18 mouse cellular contexts compared by ENCODE assay signal in the genomic region with DNA sequence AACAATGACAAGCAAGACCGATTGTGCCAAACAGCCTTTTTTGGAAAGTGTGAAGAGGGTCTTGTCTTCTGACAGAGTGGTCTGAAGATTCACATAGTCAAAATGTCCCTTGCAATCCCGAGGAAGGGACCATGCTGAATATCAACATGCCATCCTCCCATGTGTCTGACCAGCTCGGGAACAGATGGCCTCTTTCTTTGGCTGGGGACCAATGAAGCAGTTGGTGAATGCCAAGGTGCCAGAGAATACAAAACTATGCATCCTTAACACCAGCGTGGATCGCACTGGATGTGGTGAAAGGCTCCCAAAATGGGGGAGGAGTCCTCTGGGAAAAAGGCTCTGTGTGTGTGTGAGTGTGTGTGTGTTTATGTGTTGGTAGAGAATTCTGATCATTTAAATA. TPM values are rescaled to one million over a fixed set of nuclear protein-coding genes. Genes with fewer than 3 reads are reported as not detected.
DNase-seq lines count a peak whose midpoint lies in the region; ATAC-seq lines count a peak whose summit lies in the region.
"Had no signal": no experiment of that assay in that cellular context is flagged by ENCODE, and none has a peak within 500 bp of the region (broad histone marks: within the 10 kb centered on the region; RNA-seq: fewer than 3 reads in every experiment).

No protein-coding gene starts in this region.

- peaks cover 5% of the 10 kb centered on the region; the same call in 1 of the 2 replicates for H3K4me1 ChIP-seq in hindbrain, embryonic 16.5 days (ENCODE audit: control insufficient read depth, insufficient read depth, low read depth, low read length)
- H3K4me1 ChIP-seq in hindbrain, embryonic 13.5 days (replicated peaks): peaks cover 28% of the 10 kb centered on the region
- H3K4me1 ChIP-seq: embryonic facial prominence, embryonic 13.5 days; heart, embryonic 13.5 days had no signal

- intact Hi-C loops in left cerebral cortex, postnatal 36 days (cut with DNase I): no loop called here

- no peaks in the 10 kb centered on the region for H3K9me3 ChIP-seq in hindbrain, embryonic 16.5 days (ENCODE audit: control insufficient read depth, low read length)
- no peaks in the 10 kb centered on the region for H3K9me3 ChIP-seq in hindbrain, embryonic 13.5 days
- H3K9me3 ChIP-seq: embryonic facial prominence, embryonic 13.5 days; heart, embryonic 13.5 days; neural tube, embryonic 15.5 days had no signal

- DNase-seq in brain, embryonic 18.5 days (ENCODE audit: low read depth, low spot score): peak; percentile 43
- DNase-seq in cerebellum, adult 9-11 months: peak; percentile 95
- DNase-seq in left cerebral cortex, postnatal 36 days (ENCODE audit: low spot score in 2 of 2): peak; percentile 21 to 39
- no peak for DNase-seq in adrenal gland, adult 2 months
- DNase-seq in kidney, postnatal 25 days: no peak
- DNase-seq: adrenal gland, postnatal 10 days; B cell, adult 2 months; kidney, postnatal 36 days; lung, adult 2 months; thymus, postnatal 25 days had no signal

- peak; percentile 41; the same call in 1 of the 2 replicates for ATAC-seq in hindbrain, embryonic 16.5 days
- ATAC-seq in hindbrain, embryonic 13.5 days (ENCODE audit: low FRiP score): no peak
- ATAC-seq: intestine, postnatal 0 days had no signal

- no peaks in the 10 kb centered on the region for H3K36me3 ChIP-seq in hindbrain, embryonic 16.5 days (ENCODE audit: control insufficient read depth, insufficient read depth, low read length)
- no peaks in the 10 kb centered on the region for H3K36me3 ChIP-seq in hindbrain, embryonic 13.5 days
- H3K36me3 ChIP-seq: embryonic facial prominence, embryonic 13.5 days; heart, embryonic 13.5 days; neural tube, embryonic 15.5 days had no signal

- H3K4me3 ChIP-seq in hindbrain, embryonic 16.5 days (ENCODE audit: low read length): no peak overlapping the region
- H3K4me3 ChIP-seq in hindbrain, embryonic 13.5 days: no peak overlapping the region
- H3K4me3 ChIP-seq: embryonic facial prominence, embryonic 13.5 days; heart, embryonic 13.5 days; neural tube, embryonic 15.5 days had no signal

- H3K27ac ChIP-seq in hindbrain, embryonic 16.5 days (ENCODE audit: low read depth, low read length): no peak overlapping the region
- no peak overlapping the region for H3K27ac ChIP-seq in hindbrain, embryonic 13.5 days
- H3K27ac ChIP-seq: embryonic facial prominence, embryonic 13.5 days; heart, embryonic 13.5 days; neural tube, embryonic 15.5 days had no signal

- no peak overlapping the region for H3K9ac ChIP-seq in hindbrain, embryonic 16.5 days (ENCODE audit: low read depth, low read length)
- H3K9ac ChIP-seq in hindbrain, embryonic 13.5 days: no peak overlapping the region
- H3K9ac ChIP-seq: embryonic facial prominence, embryonic 13.5 days; heart, embryonic 13.5 days; neural tube, embryonic 15.5 days had no signal

- WGBS in hindbrain, embryonic 16.5 days: 50% methylated on average over 5 of the region's 5 CpGs
- WGBS in hindbrain, embryonic 13.5 days: 61% methylated on average over 5 of the region's 5 CpGs

- no peaks in the 10 kb centered on the region for H3K27me3 ChIP-seq in hindbrain, embryonic 16.5 days (replicated peaks; ENCODE audit: control insufficient read depth, insufficient read depth, low read length)
- H3K27me3 ChIP-seq in hindbrain, embryonic 13.5 days: no peaks in the 10 kb centered on the region
- H3K27me3 ChIP-seq: embryonic facial prominence, embryonic 13.5 days; neural tube, embryonic 15.5 days had no signal

- no peak overlapping the region for H3K4me2 ChIP-seq in hindbrain, embryonic 16.5 days (ENCODE audit: low read length)
- no peak overlapping the region for H3K4me2 ChIP-seq in hindbrain, embryonic 13.5 days
- H3K4me2 ChIP-seq: embryonic facial prominence, embryonic 13.5 days; heart, embryonic 13.5 days; neural tube, embryonic 15.5 days had no signal

RNA-seq across cellular contexts. Expression of a gene that starts 56.5 kb away (rescaled TPM):
- polyA plus RNA-seq in hindbrain, embryonic 16.5 days (2015; fragmentation: Nextera tagmentation; extraction: Ambion mirVana): 41.2 and 47.5 TPM in 2 replicates
- 45.4 and 51.9 TPM in 2 replicates for polyA plus RNA-seq in hindbrain, embryonic 13.5 days (2015; fragmentation: Nextera tagmentation; extraction: Ambion mirVana)
- 10 to 100 TPM; 29.6 to 32.5 TPM for total RNA-seq in left cerebral cortex, postnatal 36 days (2021)
- 1 to 10 TPM; 2.2 TPM for total RNA-seq in adrenal gland, adult 2 months (2021)
- polyA plus RNA-seq in adrenal gland, adult 2 months (2012; rRNA removed): 1.8 TPM in 2 replicates
- total RNA-seq: hematopoietic stem cell, adult 5-6 weeks; monocyte, adult 5-6 weeks had no signal

Comparison
In these comparisons a context has a peak if more than half of its experiments do, and no peak if none do; other contexts are left out.
1. DNase-seq: peak in brain, embryonic 18.5 days (single experiment), cerebellum, adult 9-11 months (single experiment) and left cerebral cortex, postnatal 36 days (2 of 2); none in adrenal gland, adult 2 months (single experiment) and kidney, postnatal 25 days (0 of 2).
2. RNA of a gene that starts 56.5 kb away (polyA plus RNA-seq): 45.4 to 51.9 TPM in hindbrain, embryonic 13.5 days and 41.2 to 47.5 TPM in hindbrain, embryonic 16.5 days; 1.8 TPM in adrenal gland, adult 2 months; every median in the first group is over 10 times any median in the second.